Mouse (Mus musculus): ENCODE measurements around the gene Ehbp1l1.

GRCm38 (mm10) chr19:5685861-5686260, 40.3 kb downstream of the Ehbp1l1 start:
- no peak for TF ChIP-seq CTCF (IDR thresholded peaks at IDR 0.05; ENCODE audit: low read depth, low read length)
- TF ChIP-seq GATA1 (IDR thresholded peaks at IDR 0.05; ENCODE audit: borderline replicate concordance, low read length), result no peak

Measured in G1E (cell line).